Mouse (Mus musculus): ENCODE measurements at regions not wholly inside any gene's neighbourhood (a gene's known extent, or its start where the extent isn't known, plus 50 kb on each side); places are given as distances from the start of the nearest gene placed in this dataset.

DNA sequence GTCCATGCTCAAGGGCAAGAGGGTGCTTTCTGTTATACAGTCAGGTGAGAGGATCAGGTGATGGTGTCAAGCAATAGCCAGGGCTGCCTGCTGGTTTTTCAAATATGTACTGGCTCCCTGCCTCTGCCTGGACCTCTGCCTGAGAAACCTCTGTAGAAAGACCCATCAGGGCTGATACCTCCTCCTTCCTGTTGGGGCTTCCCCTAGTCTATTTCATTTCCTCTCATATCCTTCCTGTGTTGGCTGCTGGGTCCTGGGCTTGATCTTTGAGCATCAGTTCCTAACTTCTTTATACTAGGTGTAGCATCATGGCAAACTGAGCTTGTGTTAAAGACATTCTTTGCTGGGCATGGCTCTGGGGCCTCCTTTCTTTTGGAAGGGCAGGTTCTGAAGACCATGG lies 89.5 kb downstream of the Tmem38b start:
- H3K27ac ChIP-seq, result no peak overlapping the region
- ATAC-seq (ENCODE audit: low read depth) (no peak), DNase-seq (no peak)
- no peaks in the 10 kb centered on the region for H3K36me3 ChIP-seq
- H3K4me1 ChIP-seq (replicated peaks), result no peaks in the 10 kb centered on the region
- H3K9ac ChIP-seq, result no peak overlapping the region
- no peak overlapping the region for H3K4me3 ChIP-seq (replicated peaks)
- no peak overlapping the region for H3K4me2 ChIP-seq
- H3K27me3 ChIP-seq, result no peaks in the 10 kb centered on the region
- H3K9me3 ChIP-seq (replicated peaks), result no peaks in the 10 kb centered on the region

DNA sequence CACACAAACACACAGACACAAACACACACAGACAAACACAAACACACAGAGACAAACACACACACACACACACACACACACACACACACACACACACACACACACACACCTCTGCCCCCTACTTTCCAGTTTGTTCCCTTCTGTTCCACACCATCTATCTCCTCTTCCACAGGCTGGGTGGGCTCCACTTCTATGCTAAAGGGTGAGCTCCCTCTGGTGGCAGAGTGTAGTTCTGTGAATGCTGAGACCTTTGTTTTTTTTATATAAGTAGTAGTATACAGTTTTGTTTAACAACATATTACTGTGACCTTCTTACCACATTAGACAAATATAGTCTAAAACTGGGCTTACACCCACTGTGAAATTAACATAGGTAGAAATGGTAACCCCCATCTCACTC lies 93.3 kb downstream of the Tmem38b start:
- DNase-seq, result peak; percentile 5
- no peaks in the 10 kb centered on the region for H3K27me3 ChIP-seq
- no peak for ATAC-seq (ENCODE audit: low read depth)
- no peak overlapping the region for H3K9ac ChIP-seq
- no peak overlapping the region for H3K4me3 ChIP-seq (replicated peaks)
- no peak overlapping the region for H3K4me2 ChIP-seq
- no peak overlapping the region for H3K27ac ChIP-seq
- no peaks in the 10 kb centered on the region for H3K9me3 ChIP-seq (replicated peaks)
- no peaks in the 10 kb centered on the region for H3K36me3 ChIP-seq
- no peaks in the 10 kb centered on the region for H3K4me1 ChIP-seq (replicated peaks)

DNA sequence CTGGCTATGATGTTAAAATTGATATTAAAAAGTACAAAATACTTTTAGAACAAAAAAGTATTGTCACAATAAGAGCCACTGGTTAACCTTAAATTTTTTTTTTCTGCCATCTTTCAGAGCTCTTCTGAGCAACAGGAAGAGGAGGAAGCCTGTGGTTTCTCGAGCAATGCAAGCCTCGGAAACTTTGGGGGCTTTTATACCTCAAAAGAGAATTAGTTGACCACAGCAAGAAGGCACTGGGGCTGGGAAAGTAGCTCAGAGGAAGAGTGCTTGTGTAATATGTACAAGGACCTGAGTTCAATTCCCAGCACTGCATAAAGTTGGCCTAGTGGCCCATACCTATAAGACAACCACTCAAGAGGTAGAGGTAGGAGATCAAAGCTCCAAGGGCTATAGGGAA lies 94.7 kb downstream of the Tmem38b start:
- Histone ChIP-seq H3K27ac (no peak overlapping the region), H3K36me3 (no peaks in the 10 kb centered on the region), H3K4me1 (replicated peaks) (no peaks in the 10 kb centered on the region), H3K27me3 (no peaks in the 10 kb centered on the region), H3K4me3 (replicated peaks) (no peak overlapping the region), H3K4me2 (no peak overlapping the region), H3K9me3 (replicated peaks) (no peaks in the 10 kb centered on the region), H3K9ac (no peak overlapping the region)
- ATAC-seq (ENCODE audit: low read depth), result no peak
- no peak for DNase-seq
- 23% methylated on average over 2 of the region's 2 CpGs for WGBS (ENCODE audit: insufficient replicate concordance)

DNA sequence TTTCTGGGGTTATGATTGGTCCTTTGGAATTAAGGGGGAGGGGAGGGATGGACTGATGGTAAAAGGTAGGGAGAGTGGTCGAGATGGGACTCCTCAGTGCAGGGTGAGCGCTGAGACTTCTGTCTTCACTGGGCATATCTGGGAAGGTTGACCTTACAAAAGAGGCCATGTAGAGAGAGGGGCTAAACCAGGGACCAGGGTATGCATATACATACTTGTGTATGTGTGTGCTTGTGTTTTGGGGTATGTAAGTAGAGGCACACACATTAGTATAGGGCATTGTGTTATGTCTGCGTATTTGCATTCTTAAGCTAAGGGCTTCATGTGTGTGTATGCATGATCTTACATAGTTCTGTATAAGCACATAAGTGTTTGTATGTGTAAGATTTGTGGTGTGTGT lies 105.2 kb downstream of the Tmem38b start:
- ATAC-seq (ENCODE audit: low read depth) (no peak), DNase-seq (no peak)
- no peak overlapping the region for H3K4me2 ChIP-seq
- no peak overlapping the region for H3K27ac ChIP-seq
- no peaks in the 10 kb centered on the region for H3K36me3 ChIP-seq
- no peak overlapping the region for H3K9ac ChIP-seq
- 76% methylated on average over 3 of the region's 3 CpGs for WGBS (ENCODE audit: insufficient replicate concordance)
- 0 out of 2 replicates have a peak, but pooled peaks cover 3% of the 10 kb centered on the region for H3K4me1 ChIP-seq (replicated peaks)
- no peaks in the 10 kb centered on the region for H3K27me3 ChIP-seq
- no peaks in the 10 kb centered on the region for H3K9me3 ChIP-seq (replicated peaks)
- no peak overlapping the region for H3K4me3 ChIP-seq (replicated peaks)

DNA sequence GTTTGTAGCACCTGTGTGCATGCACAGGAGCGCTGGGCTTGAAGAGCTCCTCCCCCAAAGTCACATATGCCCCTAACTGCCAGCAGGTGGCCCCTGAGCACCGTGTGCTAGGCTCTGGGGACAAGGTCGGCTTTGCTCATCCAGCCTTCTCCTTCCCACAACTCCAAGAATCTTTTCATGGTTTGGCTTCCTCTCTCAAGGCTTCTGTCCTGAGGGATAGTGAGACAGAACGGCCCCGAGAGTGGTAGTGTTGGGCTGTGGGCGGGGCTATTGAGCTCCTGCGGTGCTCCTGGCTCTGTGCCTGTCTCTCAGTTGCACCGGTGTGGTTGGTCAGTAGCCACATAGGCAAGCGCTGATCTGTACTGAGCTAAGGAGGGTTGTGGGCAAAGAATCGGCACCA lies 105.7 kb downstream of the Tmem38b start:
- H3K36me3 ChIP-seq, result no peaks in the 10 kb centered on the region
- WGBS (ENCODE audit: insufficient replicate concordance), result 8% methylated on average over 10 of the region's 10 CpGs
- no peak overlapping the region for H3K9ac ChIP-seq
- no peak for DNase-seq
- no peak overlapping the region for H3K4me3 ChIP-seq (replicated peaks)
- H3K4me1 ChIP-seq (replicated peaks), result 0 out of 2 replicates have a peak, but pooled peaks cover 3% of the 10 kb centered on the region
- H3K9me3 ChIP-seq (replicated peaks), result no peaks in the 10 kb centered on the region
- H3K27me3 ChIP-seq, result no peaks in the 10 kb centered on the region
- H3K27ac ChIP-seq, result no peak overlapping the region
- H3K4me2 ChIP-seq, result 0 out of 2 replicates have a peak overlapping the region, but pooled peaks have one; percentile 15
- ATAC-seq (ENCODE audit: low read depth), result no peak

DNA sequence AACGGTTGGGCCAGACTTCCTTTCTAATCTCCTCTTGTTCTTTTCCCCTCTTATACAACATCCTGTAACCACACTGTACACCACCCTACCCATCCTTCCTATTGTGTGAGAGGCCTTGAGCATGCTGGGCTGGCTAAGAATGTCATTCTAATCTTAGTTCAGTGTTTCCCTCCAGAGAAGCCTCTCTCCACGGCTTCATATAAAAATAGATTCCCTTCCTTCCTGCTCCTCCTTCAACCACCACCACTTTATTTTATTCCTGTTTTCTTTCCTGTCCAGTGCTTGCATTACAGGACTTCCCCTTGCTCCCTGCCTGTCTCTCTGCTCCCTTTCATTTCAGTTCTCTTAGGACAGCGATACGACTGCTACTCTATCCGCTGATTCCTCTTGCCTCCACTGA lies 109.5 kb downstream of the Tmem38b start:
- no peak for DNase-seq
- Histone ChIP-seq H3K27ac (no peak overlapping the region), H3K36me3 (no peaks in the 10 kb centered on the region), H3K4me1 (replicated peaks) (0 out of 2 replicates have a peak, but pooled peaks cover 3% of the 10 kb centered on the region), H3K9me3 (replicated peaks) (no peaks in the 10 kb centered on the region), H3K4me2 (no peak overlapping the region), H3K4me3 (replicated peaks) (no peak overlapping the region), H3K9ac (no peak overlapping the region), H3K27me3 (no peaks in the 10 kb centered on the region)
- 11% methylated on average over 5 of the region's 5 CpGs for WGBS (ENCODE audit: insufficient replicate concordance)
- peak; percentile 47; the same call in 1 of the 2 replicates for ATAC-seq (ENCODE audit: low read depth)

DNA sequence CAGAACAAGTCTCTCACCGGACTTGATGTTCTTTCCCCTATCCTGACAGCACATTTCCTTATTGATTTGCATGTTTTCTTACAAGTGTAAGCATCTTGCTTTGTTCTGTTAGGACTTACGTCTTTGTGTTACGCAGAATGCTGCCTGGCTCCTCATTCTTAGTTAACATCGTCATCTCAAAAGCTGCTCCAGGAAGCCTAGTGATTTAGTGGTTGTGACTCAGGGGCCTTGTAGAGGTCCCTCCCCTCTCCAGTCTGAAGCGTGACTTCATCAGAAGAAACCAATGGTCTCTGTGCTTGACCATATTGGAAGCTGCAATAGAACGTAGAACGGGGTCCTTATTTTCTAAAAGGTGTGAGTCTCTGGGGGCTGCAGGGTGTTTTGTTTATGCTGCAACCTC lies 122.9 kb downstream of the Tmem38b start:
- H3K9me3 ChIP-seq (replicated peaks), result no peaks in the 10 kb centered on the region
- H3K27ac ChIP-seq, result no peak overlapping the region
- ATAC-seq (ENCODE audit: low read depth), result no peak
- 73% methylated on average over 7 of the region's 7 CpGs for WGBS (ENCODE audit: insufficient replicate concordance)
- H3K36me3 ChIP-seq, result no peaks in the 10 kb centered on the region
- no peaks in the 10 kb centered on the region for H3K27me3 ChIP-seq
- H3K4me3 ChIP-seq (replicated peaks), result no peak overlapping the region
- H3K4me1 ChIP-seq (replicated peaks), result no peaks in the 10 kb centered on the region
- no peak overlapping the region for H3K9ac ChIP-seq
- no peak for DNase-seq
- H3K4me2 ChIP-seq, result no peak overlapping the region

DNA sequence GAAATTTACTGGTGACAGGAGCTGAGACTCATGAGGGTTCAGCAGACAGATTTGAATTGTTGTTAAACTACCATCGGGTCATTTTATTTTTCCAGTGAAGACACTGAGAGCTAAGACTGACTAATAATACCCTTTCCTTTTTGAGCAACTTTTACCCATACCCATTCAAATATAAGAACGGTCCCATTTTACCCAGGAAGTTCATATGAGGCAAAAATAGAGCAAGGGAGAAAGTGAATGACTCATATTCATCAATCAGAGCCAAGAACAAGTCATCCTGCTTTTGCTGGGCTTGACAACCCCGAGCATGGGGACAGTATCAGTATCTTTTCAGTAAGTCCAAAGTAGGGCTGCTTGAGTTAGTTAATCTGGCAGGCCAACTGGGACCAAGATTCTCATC lies 123.3 kb downstream of the Tmem38b start:
- no peak for ATAC-seq (ENCODE audit: low read depth)
- Histone ChIP-seq H3K9ac (no peak overlapping the region), H3K27me3 (no peaks in the 10 kb centered on the region), H3K4me1 (replicated peaks) (no peaks in the 10 kb centered on the region), H3K27ac (no peak overlapping the region), H3K4me2 (no peak overlapping the region), H3K36me3 (no peaks in the 10 kb centered on the region), H3K9me3 (replicated peaks) (no peaks in the 10 kb centered on the region), H3K4me3 (replicated peaks) (no peak overlapping the region)
- 62% methylated on average over 3 of the region's 3 CpGs for WGBS (ENCODE audit: insufficient replicate concordance)
- no peak for DNase-seq

DNA sequence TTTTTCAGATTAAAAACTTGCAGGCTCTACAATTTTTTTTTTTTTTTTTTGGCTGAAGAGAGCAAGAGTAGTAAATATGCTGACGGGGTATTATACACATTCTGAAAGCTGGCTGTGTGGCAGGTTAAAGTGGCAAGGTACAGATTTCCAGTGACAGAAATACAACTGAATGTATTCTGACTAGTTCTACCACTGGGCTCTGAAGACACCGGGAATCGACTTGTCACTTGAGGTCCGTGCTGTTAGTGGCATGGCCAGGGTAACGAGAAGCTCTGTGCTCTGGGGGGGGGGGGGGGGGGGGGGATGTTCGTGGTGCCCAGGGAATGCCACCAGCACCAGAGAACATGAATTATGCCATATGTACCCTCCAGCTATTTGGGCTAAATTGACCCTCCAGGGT lies 124.7 kb downstream of the Tmem38b start:
- no peaks in the 10 kb centered on the region for H3K9me3 ChIP-seq (replicated peaks)
- DNase-seq (no peak), ATAC-seq (ENCODE audit: low read depth) (no peak)
- WGBS (ENCODE audit: insufficient replicate concordance), result 59% methylated on average over 6 of the region's 6 CpGs
- H3K4me1 ChIP-seq (replicated peaks), result no peaks in the 10 kb centered on the region
- no peak overlapping the region for H3K4me3 ChIP-seq (replicated peaks)
- no peak overlapping the region for H3K9ac ChIP-seq
- no peaks in the 10 kb centered on the region for H3K36me3 ChIP-seq
- no peaks in the 10 kb centered on the region for H3K27me3 ChIP-seq
- no peak overlapping the region for H3K4me2 ChIP-seq
- no peak overlapping the region for H3K27ac ChIP-seq

DNA sequence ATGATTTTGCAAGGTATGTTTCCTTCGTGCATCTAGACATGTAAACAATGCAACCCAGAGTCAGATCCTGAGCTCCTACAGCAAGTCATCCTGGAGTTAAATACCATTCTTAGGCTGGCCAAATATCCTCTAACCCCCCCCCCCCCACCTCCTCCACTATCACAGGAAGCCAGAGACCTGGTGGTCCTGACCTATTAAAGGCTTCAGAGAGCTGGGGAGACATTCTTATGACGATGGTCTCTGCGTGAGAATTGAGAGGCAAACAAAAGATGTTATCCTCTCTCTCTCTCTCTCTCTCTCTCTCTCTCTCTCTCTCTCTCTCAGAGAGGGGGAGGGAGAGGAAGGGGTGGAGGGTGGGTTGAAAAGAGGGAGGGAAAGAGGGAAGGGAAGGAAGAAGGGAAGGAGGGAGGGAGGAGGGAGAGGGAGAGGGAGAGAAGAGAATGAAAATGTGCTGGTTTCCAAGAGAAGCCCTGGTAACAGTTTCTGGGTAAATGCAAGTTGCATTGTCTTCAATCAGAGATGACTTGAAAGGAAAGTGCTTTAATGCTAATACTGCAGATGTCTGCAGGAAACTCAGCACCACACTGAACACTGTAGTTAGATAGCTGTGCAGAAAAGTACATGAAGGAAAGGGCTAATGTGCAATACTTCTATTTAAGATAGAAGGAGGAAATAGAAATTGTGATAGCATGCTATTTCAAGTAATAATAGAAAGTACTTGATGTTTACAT lies 125.3 kb downstream of the Tmem38b start:
- no peak overlapping the region for H3K9ac ChIP-seq
- no peaks in the 10 kb centered on the region for H3K36me3 ChIP-seq
- no peaks in the 10 kb centered on the region for H3K9me3 ChIP-seq (replicated peaks)
- H3K4me2 ChIP-seq, result no peak overlapping the region
- ATAC-seq (ENCODE audit: low read depth), result no peak
- no peaks in the 10 kb centered on the region for H3K27me3 ChIP-seq
- no peak overlapping the region for H3K27ac ChIP-seq
- no peak for DNase-seq
- H3K4me3 ChIP-seq (replicated peaks), result no peak overlapping the region
- H3K4me1 ChIP-seq (replicated peaks), result no peaks in the 10 kb centered on the region
- 17% methylated on average over 3 of the region's 3 CpGs for WGBS (ENCODE audit: insufficient replicate concordance)

DNA sequence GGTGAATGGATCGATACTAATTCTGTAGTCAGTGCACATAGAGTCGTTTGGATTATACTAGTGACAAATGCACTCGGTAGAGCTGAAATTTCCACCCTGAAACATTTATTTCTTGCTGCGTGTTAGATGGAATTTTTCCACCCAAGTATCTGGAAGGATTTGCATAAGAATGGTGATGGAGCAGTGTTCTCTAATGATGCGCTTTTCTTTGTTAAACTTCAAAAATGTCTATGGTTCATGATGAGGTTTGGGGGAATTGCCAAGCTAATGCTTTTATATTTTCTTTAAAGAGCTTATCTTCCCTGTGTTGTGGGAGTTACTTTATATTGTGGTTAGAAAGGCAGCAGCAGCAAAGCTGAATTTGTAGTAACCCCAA lies 125.9 kb downstream of the Tmem38b start:
- WGBS (ENCODE audit: insufficient replicate concordance), result 59% methylated on average over 5 of the region's 5 CpGs
- H3K9ac ChIP-seq, result no peak overlapping the region
- H3K4me1 ChIP-seq (replicated peaks), result no peaks in the 10 kb centered on the region
- no peaks in the 10 kb centered on the region for H3K9me3 ChIP-seq (replicated peaks)
- no peak overlapping the region for H3K27ac ChIP-seq
- ATAC-seq (ENCODE audit: low read depth), result no peak
- no peaks in the 10 kb centered on the region for H3K36me3 ChIP-seq
- no peak for DNase-seq
- H3K27me3 ChIP-seq, result no peaks in the 10 kb centered on the region
- no peak overlapping the region for H3K4me2 ChIP-seq
- H3K4me3 ChIP-seq (replicated peaks), result no peak overlapping the region

DNA sequence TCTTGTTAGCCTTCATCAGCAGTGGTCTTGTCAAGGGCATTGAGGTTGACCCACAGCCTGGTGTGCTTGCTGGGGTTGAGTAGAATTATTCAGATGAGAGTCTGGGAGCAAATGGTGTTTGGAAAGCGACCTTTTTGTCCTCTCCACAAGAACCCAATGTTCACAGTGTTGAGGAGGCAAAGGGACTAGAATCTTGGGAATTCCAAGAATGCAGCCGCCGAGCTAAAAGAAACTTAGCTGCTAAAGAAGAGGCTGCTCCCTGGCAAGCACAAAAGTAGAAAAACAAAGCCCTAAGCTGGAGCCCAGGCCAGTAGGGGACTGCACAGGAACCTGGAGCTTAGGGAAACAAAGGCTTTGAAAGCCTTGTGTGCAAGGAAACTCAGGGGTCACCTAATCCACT lies 126.4 kb downstream of the Tmem38b start:
- no peak overlapping the region for H3K27ac ChIP-seq
- 25% methylated on average over 3 of the region's 3 CpGs for WGBS (ENCODE audit: insufficient replicate concordance)
- no peak for DNase-seq

More for the DNA sequence above, 126.4 kb downstream of the Tmem38b start:
- Histone ChIP-seq H3K9ac (no peak overlapping the region), H3K36me3 (no peaks in the 10 kb centered on the region), H3K4me1 (replicated peaks) (no peaks in the 10 kb centered on the region), H3K9me3 (replicated peaks) (no peaks in the 10 kb centered on the region), H3K27me3 (no peaks in the 10 kb centered on the region), H3K4me3 (replicated peaks) (no peak overlapping the region), H3K4me2 (no peak overlapping the region)
- ATAC-seq (ENCODE audit: low read depth), result no peak

Data from liver, embryonic 13.5 days (tissue).